In the genomic region with DNA sequence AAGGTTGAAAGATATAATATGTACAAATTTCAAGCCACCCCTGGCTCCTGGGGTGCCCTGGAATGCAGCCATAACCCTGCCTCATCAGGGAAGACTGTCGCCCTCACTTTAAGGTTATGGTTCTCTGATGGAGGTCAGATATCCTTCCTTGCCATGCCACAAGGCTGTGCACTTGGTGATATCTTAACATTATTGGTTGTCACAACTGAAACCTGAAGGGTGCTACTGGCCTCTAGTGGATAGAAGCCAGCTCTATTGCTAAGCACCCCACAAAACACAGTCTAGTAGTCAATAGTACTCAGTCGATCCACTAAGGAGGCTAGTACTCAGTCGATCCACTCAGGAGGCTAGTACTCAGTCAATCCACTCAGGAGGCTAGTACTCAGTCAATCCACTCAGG, we compare ENCODE assay signal across 10 mouse cellular contexts.
A peak's percentile ranks its signal among the peaks of the same experiment; 100 is the strongest.
DNase-seq lines count a peak whose midpoint lies in the region; ATAC-seq and TF ChIP-seq lines count a peak whose summit lies in the region.
"Had no signal": no experiment of that assay in that cellular context is flagged by ENCODE, and none has a peak within 500 bp of the region (broad histone marks: within the 10 kb centered on the region; RNA-seq: fewer than 3 reads in every experiment).

No protein-coding gene starts in this region.

- no peak for DNase-seq in frontal cortex, postnatal 25 days (ENCODE audit: low spot score in 2 of 2)
- DNase-seq in left cerebral cortex, adult 2 months (ENCODE audit: extremely low spot score in 1 of 2, low spot score in 2 of 2): no peak
- no peak for DNase-seq in left cerebral cortex, adult 11 months (ENCODE audit: low spot score)
- peak; percentile 7 for DNase-seq in adipocyte (ENCODE audit: low spot score)
- no peak for DNase-seq in urinary bladder, postnatal 4 days (ENCODE audit: low spot score in 2 of 2)
- DNase-seq: left cerebral cortex, postnatal 4 days had no signal

- intact Hi-C loops in left cerebral cortex, adult 2 months (cut with DNase I): loop anchor here (5.0 kb wide), 1 partner anchor 232 kb away; no protein-coding TSS in a partner anchor

- no peak overlapping the region for H3K27ac ChIP-seq in left cerebral cortex, adult 2 months
- H3K27ac ChIP-seq: hindbrain, embryonic 10.5 days; midbrain, embryonic 12.5 days had no signal

- ATAC-seq in frontal cortex, adult (ENCODE audit: low TSS enrichment): peak; percentile 90
- peak; percentile 85 for ATAC-seq in megakaryocyte progenitor cell, adult 5-6 weeks (replicated peaks; ENCODE audit: poor library complexity)

- TF ChIP-seq CTCF in left cerebral cortex, adult 2 months (IDR thresholded peaks at IDR 0.05): peak; percentile 55

- no peak overlapping the region for H3K4me3 ChIP-seq in left cerebral cortex, adult 2 months
- H3K4me3 ChIP-seq: hindbrain, embryonic 10.5 days; midbrain, embryonic 12.5 days had no signal
